Mouse (Mus musculus): Measurements from ENCODE around the gene Defb22.

DNA sequence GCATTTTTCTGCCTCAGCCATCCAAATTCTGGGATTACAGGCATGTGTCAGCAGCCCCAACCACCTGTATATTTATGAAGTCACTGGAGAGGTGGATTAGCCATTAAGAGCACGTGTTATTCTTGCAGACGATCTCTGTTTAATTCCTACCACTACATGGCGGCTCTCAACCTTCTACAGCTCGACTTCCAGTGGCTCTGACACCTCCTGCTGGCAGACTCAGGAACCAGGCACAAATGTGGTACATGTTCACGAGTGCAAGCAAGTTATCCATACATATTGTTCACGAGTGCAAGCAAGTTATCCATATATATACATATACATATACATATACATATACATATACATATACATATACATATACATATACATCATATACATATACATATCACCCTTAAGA is 3.2 kb upstream of the Defb22 start:
- TF ChIP-seq EP300 (IDR thresholded peaks at IDR 0.05; ENCODE audit: low read depth) (no peak), CTCF (IDR thresholded peaks at IDR 0.05; ENCODE audit: low read depth) (no peak)
